In genomic region chr11:98730727-98731126, GRCm38 (mm10) we compare ENCODE assay signal across 17 mouse cellular contexts. TPM values are rescaled to one million over a fixed set of nuclear protein-coding genes. Genes with fewer than 3 reads are reported as not detected.
DNase-seq lines count a peak whose midpoint lies in the region; ATAC-seq and TF ChIP-seq lines count a peak whose summit lies in the region.
"Had no signal": no experiment of that assay in that cellular context is flagged by ENCODE, and none has a peak within 500 bp of the region (broad histone marks: within the 10 kb centered on the region; RNA-seq: fewer than 3 reads in every experiment).

No protein-coding gene starts in this region.

- no peak overlapping the region for H3K9ac ChIP-seq in limb, embryonic 15.5 days
- no peak overlapping the region for H3K9ac ChIP-seq in midbrain, embryonic 15.5 days
- H3K9ac ChIP-seq: hindbrain, embryonic 13.5 days; limb, embryonic 12.5 days; neural tube, embryonic 15.5 days had no signal

- peaks cover 15% of the 10 kb centered on the region for H3K36me3 ChIP-seq in limb, embryonic 15.5 days
- H3K36me3 ChIP-seq in limb, embryonic 10.5 days: peaks cover 22% of the 10 kb centered on the region
- peaks cover 4% of the 10 kb centered on the region; the same call in 1 of the 2 replicates for H3K36me3 ChIP-seq in midbrain, embryonic 15.5 days (replicated peaks)

- H3K9me3 ChIP-seq in limb, embryonic 15.5 days: no peaks in the 10 kb centered on the region
- H3K9me3 ChIP-seq in limb, embryonic 10.5 days (replicated peaks): peaks cover 4% of the 10 kb centered on the region; the same call in 1 of the 2 replicates
- H3K9me3 ChIP-seq in midbrain, embryonic 15.5 days: no peaks in the 10 kb centered on the region
- H3K9me3 ChIP-seq: hindbrain, embryonic 13.5 days; neural tube, embryonic 15.5 days had no signal

- no peak for ATAC-seq in limb, embryonic 15.5 days (ENCODE audit: insufficient number of reproducible peaks, low FRiP score, low TSS enrichment, low read depth)
- ATAC-seq in midbrain, embryonic 15.5 days (replicated peaks): no peak

- no peak for TF ChIP-seq CTCF in gastrocnemius, adult 2 months (IDR thresholded peaks at IDR 0.05)

- peaks cover 16% of the 10 kb centered on the region for H3K4me1 ChIP-seq in limb, embryonic 15.5 days
- H3K4me1 ChIP-seq in limb, embryonic 10.5 days: peaks cover 6% of the 10 kb centered on the region
- peaks cover 21% of the 10 kb centered on the region for H3K4me1 ChIP-seq in midbrain, embryonic 15.5 days

- DNase-seq in gastrocnemius, adult 2 months: no peak
- no peak for DNase-seq in gastrocnemius, adult 8-10 months (ENCODE audit: low spot score in 2 of 2)
- no peak for DNase-seq in limb, embryonic 10.5 days (ENCODE audit: low spot score)
- DNase-seq in brain, adult 2 months (ENCODE audit: low read depth, low spot score): peak; percentile 40
- no peak for DNase-seq in ovary, postnatal 36 days (ENCODE audit: low spot score)
- DNase-seq in heart, postnatal 10 days: no peak
- DNase-seq: cerebellum, adult 8-10 months; kidney, postnatal 10 days; lung, adult 18-20 months; thymus, postnatal 14 days had no signal

- H3K27ac ChIP-seq in gastrocnemius, adult 2 months: peak overlapping the region; percentile 32; the same call in 1 of the 2 replicates
- H3K27ac ChIP-seq in limb, embryonic 15.5 days: peak overlapping the region; percentile 29; the same call in 1 of the 2 replicates
- H3K27ac ChIP-seq in limb, embryonic 10.5 days: no peak overlapping the region
- H3K27ac ChIP-seq in midbrain, embryonic 15.5 days: peak overlapping the region; percentile 49; the same call in 1 of the 2 replicates
- H3K27ac ChIP-seq: hindbrain, embryonic 13.5 days; limb, embryonic 12.5 days; neural tube, embryonic 15.5 days had no signal

- H3K27me3 ChIP-seq in limb, embryonic 15.5 days: no peaks in the 10 kb centered on the region
- no peaks in the 10 kb centered on the region for H3K27me3 ChIP-seq in limb, embryonic 10.5 days (ENCODE audit: low read depth, poor library complexity, severe bottlenecking)
- no peaks in the 10 kb centered on the region for H3K27me3 ChIP-seq in midbrain, embryonic 15.5 days (replicated peaks)
- H3K27me3 ChIP-seq: hindbrain, embryonic 13.5 days; limb, embryonic 12.5 days; neural tube, embryonic 15.5 days had no signal

- no peak overlapping the region for H3K4me2 ChIP-seq in limb, embryonic 15.5 days
- no peak overlapping the region for H3K4me2 ChIP-seq in midbrain, embryonic 15.5 days
- H3K4me2 ChIP-seq: hindbrain, embryonic 13.5 days; limb, embryonic 12.5 days; neural tube, embryonic 15.5 days had no signal

- H3K4me3 ChIP-seq in gastrocnemius, adult 2 months: no peak overlapping the region
- H3K4me3 ChIP-seq in limb, embryonic 15.5 days: no peak overlapping the region
- H3K4me3 ChIP-seq in limb, embryonic 10.5 days: no peak overlapping the region
- H3K4me3 ChIP-seq in midbrain, embryonic 15.5 days: no peak overlapping the region
- H3K4me3 ChIP-seq: hindbrain, embryonic 13.5 days; limb, embryonic 12.5 days; neural tube, embryonic 15.5 days had no signal

- 58% methylated on average over 4 of the region's 4 CpGs for WGBS in limb, embryonic 15.5 days
- WGBS in limb, embryonic 10.5 days: 70% methylated on average over 4 of the region's 4 CpGs
- 68% methylated on average over 4 of the region's 4 CpGs for WGBS in midbrain, embryonic 15.5 days

- intact Hi-C loops in gastrocnemius, adult 2 months (cut with DNase I): no loop called here
- intact Hi-C loops in heart, postnatal 10 days (cut with DNase I): no loop called here

RNA-seq across cellular contexts. Expression of gene Med24, which starts 1.5 kb away (rescaled TPM):
- 10 to 100 TPM; 52.0 to 58.4 TPM for total RNA-seq in gastrocnemius, adult 2 months (2021)
- 10 to 100 TPM; 42.2 to 48.4 (median 47.9) TPM for total RNA-seq in gastrocnemius, adult 8-10 months (2022)
- 47.6 and 48.3 TPM in 2 replicates for polyA plus RNA-seq in limb, embryonic 15.5 days (2015; fragmentation: Nextera tagmentation; extraction: Ambion mirVana)
- polyA plus RNA-seq in limb, embryonic 10.5 days (2016; fragmentation: Nextera tagmentation; extraction: Ambion mirVana): 77.3 and 82.6 TPM in 2 replicates
- polyA plus RNA-seq in midbrain, embryonic 15.5 days (2015; fragmentation: Nextera tagmentation; extraction: Ambion mirVana): 82.9 and 84.8 TPM in 2 replicates
- 10 to 100 TPM; 44.9 to 52.1 TPM for total RNA-seq in heart, postnatal 10 days (2021)

RNA-seq across cellular contexts. Expression of gene Thra, which starts 9.7 kb away (rescaled TPM):
- total RNA-seq in gastrocnemius, adult 2 months (2021): 10 to 100 TPM; 78.8 to 96.8 TPM
- 10 to 100 TPM; 67.5 to 81.5 (median 76.2) TPM for total RNA-seq in gastrocnemius, adult 8-10 months (2022)
- polyA plus RNA-seq in limb, embryonic 15.5 days (2015; fragmentation: Nextera tagmentation; extraction: Ambion mirVana): 38.4 and 39.6 TPM in 2 replicates
- polyA plus RNA-seq in limb, embryonic 10.5 days (2016; fragmentation: Nextera tagmentation; extraction: Ambion mirVana): 6.3 and 11.6 TPM in 2 replicates
- 151 and 158 TPM in 2 replicates for polyA plus RNA-seq in midbrain, embryonic 15.5 days (2015; fragmentation: Nextera tagmentation; extraction: Ambion mirVana)
- total RNA-seq in heart, postnatal 10 days (2021): 100 to 1,000 TPM; 172 to 190 TPM

RNA-seq across cellular contexts. Expression of gene Csf3, which starts 29.7 kb away (rescaled TPM):
- total RNA-seq in gastrocnemius, adult 2 months (2021): not detected
- not detected for total RNA-seq in gastrocnemius, adult 8-10 months (2022)
- polyA plus RNA-seq in limb, embryonic 15.5 days (2015; fragmentation: Nextera tagmentation; extraction: Ambion mirVana): 0.10 TPM in 1 of 2 replicates, not detected in the other
- polyA plus RNA-seq in limb, embryonic 10.5 days (2016; fragmentation: Nextera tagmentation; extraction: Ambion mirVana): not detected in 2 replicates
- not detected in 2 replicates for polyA plus RNA-seq in midbrain, embryonic 15.5 days (2015; fragmentation: Nextera tagmentation; extraction: Ambion mirVana)
- not detected for total RNA-seq in heart, postnatal 10 days (2021)
- total RNA-seq: layer of hippocampus, postnatal 25 days had no signal
- polyA plus RNA-seq: brain, embryonic 14.5 days; hindbrain, embryonic 13.5 days; limb, embryonic 12.5 days; neural tube, embryonic 15.5 days had no signal

RNA-seq across cellular contexts. Expression of gene Nr1d1, which starts 44.4 kb away (rescaled TPM):
- 100 to 1,000 TPM in 1 of 2 experiments, 10 to 100 TPM in 1; 56.3 to 152 TPM for total RNA-seq in gastrocnemius, adult 2 months (2021)
- total RNA-seq in gastrocnemius, adult 8-10 months (2022): 100 to 1,000 TPM in 2 of 4 experiments, 10 to 100 TPM in 2; 83.4 to 175 (median 99.4) TPM
- 1.2 TPM in 2 replicates for polyA plus RNA-seq in limb, embryonic 15.5 days (2015; fragmentation: Nextera tagmentation; extraction: Ambion mirVana)
- polyA plus RNA-seq in limb, embryonic 10.5 days (2016; fragmentation: Nextera tagmentation; extraction: Ambion mirVana): 1.2 and 1.5 TPM in 2 replicates
- polyA plus RNA-seq in midbrain, embryonic 15.5 days (2015; fragmentation: Nextera tagmentation; extraction: Ambion mirVana): 3.4 and 3.9 TPM in 2 replicates
- total RNA-seq in heart, postnatal 10 days (2021): 10 to 100 TPM; 31.1 to 32.7 TPM

RNA-seq across cellular contexts. Expression of gene Psmd3, which starts 48.4 kb away (rescaled TPM):
- total RNA-seq in gastrocnemius, adult 2 months (2021): 100 to 1,000 TPM; 101 to 106 TPM
- 100 to 1,000 TPM; 104 to 107 (median 104) TPM for total RNA-seq in gastrocnemius, adult 8-10 months (2022)
- polyA plus RNA-seq in limb, embryonic 15.5 days (2015; fragmentation: Nextera tagmentation; extraction: Ambion mirVana): 197 and 200 TPM in 2 replicates
- polyA plus RNA-seq in limb, embryonic 10.5 days (2016; fragmentation: Nextera tagmentation; extraction: Ambion mirVana): 284 and 303 TPM in 2 replicates
- 198 TPM in 2 replicates for polyA plus RNA-seq in midbrain, embryonic 15.5 days (2015; fragmentation: Nextera tagmentation; extraction: Ambion mirVana)
- 100 to 1,000 TPM; 131 to 132 TPM for total RNA-seq in heart, postnatal 10 days (2021)
